Mouse (Mus musculus) ES-E14 (cell line): ENCODE results near the gene Erv3. TPM values are rescaled to one million over a fixed set of nuclear protein-coding genes. Genes with fewer than 3 reads are reported as not detected.

ENCODE experiments used
- DNase-seq: peaks from one replicate; pipeline ENCODE4 v3.0.0-alpha.2; 2013; ENCODE audit warnings: low read depth, low spot score
- H3K27ac ChIP-seq: 2 replicates; pipeline ENCODE4 v1.5.1; 2012; ENCODE audit warnings: low read depth, mild to moderate bottlenecking, low read length, moderate library complexity, mixed read lengths; ENCODE audit not compliant: poor library complexity, insufficient read depth, severe bottlenecking
- H3K36me3 ChIP-seq: 2 replicates; pipeline ENCODE4 v1.6.1; 2012; ENCODE audit warnings: mild to moderate bottlenecking, low read length, moderate library complexity, mixed read lengths; ENCODE audit not compliant: control insufficient read depth, poor library complexity, insufficient read depth, severe bottlenecking
- H3K4me1 ChIP-seq, 2 experiments: fragments of 150-350 bp in 1 of 2; sonication (generic) in 1 of 2; 2 replicates each; pipeline ENCODE4 v1.6.1; 2012; ENCODE audit warnings: low read length in 2 of 2, mild to moderate bottlenecking in 1 of 2, mixed read lengths in 1 of 2; ENCODE audit not compliant: control insufficient read depth in 2 of 2, insufficient read depth in 2 of 2, poor library complexity in 1 of 2
- H3K4me3 ChIP-seq, 2 experiments: fragments of 150-350 bp in 1 of 2; sonication (generic) in 1 of 2; 2 replicates each; pipeline ENCODE4 v1.5.1; 2012; ENCODE audit warnings: low read length in 2 of 2, low read depth in 1 of 2, mild to moderate bottlenecking in 1 of 2, mixed read lengths in 1 of 2; ENCODE audit not compliant: insufficient read depth in 1 of 2, poor library complexity in 1 of 2, severe bottlenecking in 1 of 2
- H3K9ac ChIP-seq: 2 replicates; pipeline ENCODE4 v1.6.1; 2012; ENCODE audit warnings: low read depth, mild to moderate bottlenecking, low read length, mixed read lengths; ENCODE audit not compliant: poor library complexity, insufficient read depth, severe bottlenecking
- H3K9me3 ChIP-seq: fragments of 150-350 bp; sonication (generic); 2 replicates; pipeline ENCODE4 v1.6.1; 2012; ENCODE audit warnings: low read depth, mild to moderate bottlenecking, low read length; ENCODE audit not compliant: control insufficient read depth, insufficient read depth
- CHD2 ChIP-seq: IDR thresholded peaks from 2 replicates; pipeline ENCODE4 v1.6.1; 2014; ENCODE audit warnings: mild to moderate bottlenecking, low read depth, low read length, inconsistent platforms
- HCFC1 ChIP-seq: IDR thresholded peaks from 2 replicates; pipeline ENCODE4 v1.6.1; 2012; ENCODE audit warnings: low read length, inconsistent platforms, borderline replicate concordance; ENCODE audit not compliant: insufficient read depth
- MAFK ChIP-seq: IDR thresholded peaks from 2 replicates; pipeline ENCODE4 v1.6.1; 2014; ENCODE audit warnings: mild to moderate bottlenecking, low read depth, low read length, inconsistent platforms; ENCODE audit not compliant: insufficient read depth
- ZC3H11A ChIP-seq: IDR thresholded peaks from 2 replicates; pipeline ENCODE4 v1.6.1; 2012; ENCODE audit warnings: low read depth, mild to moderate bottlenecking, inconsistent platforms, low read length, borderline replicate concordance
- ZNF384 ChIP-seq: IDR thresholded peaks from 2 replicates; pipeline ENCODE4 v1.6.1; 2012; ENCODE audit warnings: low read depth, low read length, inconsistent platforms
- in situ Hi-C, 2 experiments: fragments of 600-800 bp; cut with MboI; formaldehyde crosslinking; loops; one replicate each; pipeline ENCODE4 v1.15.1; 2025; ENCODE audit warnings: low sequenced_read_pairs in 2 of 2, inconsistent platforms in 1 of 2; ENCODE audit not compliant: unreplicated experiment in 2 of 2
- total RNA-seq: library from RNA; depleted of rRNA; stranded (reverse); fragments of 300-350 nt; gene quantifications from 2 replicates; pipeline ENCODE4 v1.2.3, GENCODE M21; 2012

Erv3 gene
- total RNA-seq, 1 experiment: not detected

GRCm38 (mm10) chr2:131813437-131813836 is 46.1 kb downstream of the Erv3 start:
- TF ChIP-seq HCFC1 (no peak), ZC3H11A (no peak)
- Histone ChIP-seq H3K9ac (no peak overlapping the region), H3K36me3 (no peaks in the 10 kb centered on the region), H3K4me1 (peaks cover 0 to 6% of the 10 kb centered on the region in 2 experiments; a peak in 1 of 4 replicates), H3K9me3 (no peaks in the 10 kb centered on the region), H3K4me3 (no peak overlapping the region), H3K27ac (no peak overlapping the region)
- in situ Hi-C loops: loop anchor here (10.0 to 25.0 kb wide), 3 partner anchors 124 to 269 kb away; partner anchors contain the start of gene Adra1d (in 1 of the 2)
- no peak for DNase-seq

GRCm38 (mm10) chr2:131812480-131813137 is 46.9 kb downstream of the Erv3 start:
- Histone ChIP-seq H3K4me1 (peaks cover 0 to 6% of the 10 kb centered on the region in 2 experiments; a peak in 1 of 4 replicates), H3K9ac (no peak overlapping the region), H3K9me3 (no peaks in the 10 kb centered on the region), H3K4me3 (no peak overlapping the region), H3K27ac (no peak overlapping the region), H3K36me3 (no peaks in the 10 kb centered on the region)
- peak; percentile 97 for TF ChIP-seq ZC3H11A
- TF ChIP-seq MAFK: no peak
- peak; percentile 81 for DNase-seq
- in situ Hi-C loops: loop anchor here (10.0 to 25.0 kb wide), 3 partner anchors 125 to 268 kb away; partner anchors contain the start of gene Adra1d (in 1 of the 2)

GRCm38 (mm10) chr2:131811607-131812006 is 47.9 kb downstream of the Erv3 start:
- Histone ChIP-seq H3K4me3 (no peak overlapping the region), H3K9ac (no peak overlapping the region), H3K9me3 (no peaks in the 10 kb centered on the region), H3K4me1 (peaks cover 3 to 13% of the 10 kb centered on the region in 2 experiments; a peak in 3 of 4 replicates), H3K36me3 (no peaks in the 10 kb centered on the region), H3K27ac (no peak overlapping the region)
- no peak for DNase-seq
- TF ChIP-seq MAFK: no peak
- no peak for TF ChIP-seq CHD2
- no peak for TF ChIP-seq ZC3H11A
- TF ChIP-seq ZNF384: no peak
- no peak for TF ChIP-seq HCFC1
- in situ Hi-C loops: loop anchor here (10.0 to 25.0 kb wide), 3 partner anchors 126 to 267 kb away; partner anchors contain the start of gene Adra1d (in 1 of the 2)

- H3K9ac ChIP-seq: no peak overlapping the region
- H3K27ac ChIP-seq: no peak overlapping the region; the same call in 1 of the 2 replicates
- H3K9me3 ChIP-seq: no peaks in the 10 kb centered on the region
- H3K4me3 ChIP-seq: peak overlapping the region in 1 of 2 experiments; percentile 7; a peak in 1 of 4 replicates
- DNase-seq: no peak
- TF ChIP-seq ZC3H11A (no peak), MAFK (no peak), ZNF384 (no peak)
- no peaks in the 10 kb centered on the region for H3K36me3 ChIP-seq
- in situ Hi-C loops: loop anchor here (10.0 to 25.0 kb wide), 2 partner anchors 128 to 264 kb away; no protein-coding TSS in a partner anchor
- peaks cover 8 to 28% of the 10 kb centered on the region in 2 experiments for H3K4me1 ChIP-seq
Observed at GRCm38 (mm10) chr2:131808856-131809255, 50.7 kb downstream of the Erv3 start.
